Mouse (Mus musculus) megakaryocyte, embryonic 14.5 days (primary cell): Measurements from ENCODE around the gene 4833439L19Rik. TPM values are rescaled to one million over a fixed set of nuclear protein-coding genes. Genes with fewer than 3 reads are reported as not detected.
"Not testable (repeated sequence)": the region's sequence is repeated elsewhere in the genome, so short reads cannot be mapped to it uniquely, and the experiment has no call there.

Experiments
- H3K27me3 ChIP-seq: replicated peaks from 2 replicates; pipeline ENCODE3; 2012; ENCODE audit warnings: inconsistent platforms
- H3K36me3 ChIP-seq: replicated peaks from 2 replicates; pipeline ENCODE3; 2012; ENCODE audit warnings: low read length, inconsistent platforms, mixed read lengths
- H3K4me1 ChIP-seq: 2 replicates; pipeline ENCODE4 v1.6.1; 2012; ENCODE audit warnings: inconsistent platforms
- H3K4me3 ChIP-seq: replicated peaks from 2 replicates; pipeline ENCODE3; 2012; ENCODE audit warnings: moderate library complexity, mild to moderate bottlenecking, inconsistent platforms
- H3K9me3 ChIP-seq: 2 replicates; pipeline ENCODE4 v1.6.1; 2012; ENCODE audit warnings: inconsistent platforms
- FLI1 ChIP-seq: IDR thresholded peaks from 2 replicates; pipeline ENCODE4 v1.6.1; 2012; ENCODE audit warnings: low read length, inconsistent platforms, mixed read lengths
- GATA1 ChIP-seq: IDR thresholded peaks from 3 replicates; pipeline ENCODE4 v1.6.1; 2012; ENCODE audit warnings: mixed read lengths, low read length, inconsistent platforms, borderline replicate concordance
- polyA plus RNA-seq: library from polyadenylated mRNA; stranded (reverse); fragments of >175 nt; gene quantifications from 2 replicates; pipeline ENCODE4 v1.2.3, GENCODE M21; 2012; ENCODE audit warnings: low replicate concordance; ENCODE audit not compliant: insufficient read depth

The 4833439L19Rik gene
- 23.2 and 24.6 TPM in 2 replicates for polyA plus RNA-seq

- Histone ChIP-seq H3K36me3 (peaks cover 35% of the 10 kb centered on the region), H3K4me3 (peak within 1 kb of the TSS; percentile 91), H3K27me3 (no peaks in the 10 kb centered on the region), H3K9me3 (no peaks in the 10 kb centered on the region), H3K4me1 (peaks cover 91% of the 10 kb centered on the region)
- TF ChIP-seq FLI1 (no peak), GATA1 (no peak)
These were observed at the start of gene 4833439L19Rik for GRCm38 (mm10) chr13:54565201-54565581. Gene 4833439L19Rik, minus strand, starts transcription at chr13:54565435.

DNA sequence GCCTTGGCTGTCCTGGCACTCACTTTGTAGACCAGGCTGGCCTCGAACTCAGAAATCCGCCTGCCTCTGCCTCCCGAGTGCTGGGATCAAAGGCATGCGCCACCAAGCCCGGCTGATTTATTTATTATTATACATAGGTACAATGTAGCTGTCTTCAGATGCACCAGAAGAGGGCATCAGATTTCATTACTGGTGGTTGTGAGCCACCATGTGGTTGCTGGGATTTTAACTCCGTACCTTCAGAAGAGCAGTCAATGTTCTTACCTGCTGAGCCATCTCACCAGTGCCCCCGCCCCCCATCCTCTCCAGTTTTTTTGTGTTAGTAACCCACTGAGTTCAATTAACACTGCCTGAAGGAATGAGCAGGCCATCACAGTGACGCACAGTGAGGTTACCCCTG, 47.9 kb upstream of the 4833439L19Rik start:
- not testable (repeated sequence) for H3K27me3 ChIP-seq, H3K9me3 ChIP-seq, H3K4me3 ChIP-seq, H3K36me3 ChIP-seq
- peaks cover 35% of the 10 kb centered on the region for H3K4me1 ChIP-seq

DNA sequence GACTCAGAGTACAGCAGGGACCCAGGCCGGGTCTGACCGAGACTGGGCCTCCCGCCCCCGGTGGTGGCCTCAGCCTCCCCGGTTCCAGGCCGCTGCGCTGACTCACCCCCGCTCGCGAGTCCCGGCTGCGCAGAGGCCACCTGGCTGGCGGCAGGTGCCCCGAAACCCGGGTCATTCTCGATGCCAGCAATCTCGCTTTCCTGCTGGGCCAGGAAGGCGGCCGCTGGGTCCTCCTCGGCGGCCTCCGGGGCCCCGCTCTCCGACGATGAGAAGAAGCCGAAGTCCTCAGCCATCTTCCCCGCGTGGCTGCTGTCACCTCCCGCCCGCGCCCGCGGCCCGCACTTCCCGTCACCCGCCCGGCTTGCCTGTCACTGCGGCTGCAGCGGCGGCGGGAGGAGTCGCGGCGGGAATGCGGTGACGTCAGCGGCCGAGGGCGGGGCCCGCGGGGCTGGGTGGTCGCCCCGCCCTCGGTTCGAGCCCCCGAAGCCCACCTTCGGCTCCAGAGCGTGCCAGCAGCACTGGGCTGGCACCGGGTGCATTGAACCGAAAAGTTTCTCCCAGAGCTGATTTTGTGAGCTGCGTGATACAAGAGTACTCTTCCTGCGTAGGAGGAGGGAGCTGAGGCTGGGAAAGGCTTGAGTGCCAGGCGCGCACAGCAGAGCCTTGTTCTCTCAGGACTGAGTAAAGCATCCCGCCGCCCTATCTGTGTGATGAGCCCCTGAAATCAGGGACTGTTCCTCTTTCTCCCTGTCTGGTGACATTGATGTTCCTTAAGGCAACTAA, 45.9 kb upstream of the 4833439L19Rik start, which contains the start of gene Cltb:
Cltb (minus strand) TSS at position 373 of the 783 bp plus-strand sequence.
- Histone ChIP-seq H3K4me1 (peaks cover 32% of the 10 kb centered on the region), H3K27me3 (no peaks in the 10 kb centered on the region), H3K4me3 (peak within 1 kb of the TSS; percentile 94), H3K9me3 (no peaks in the 10 kb centered on the region), H3K36me3 (peaks cover 7% of the 10 kb centered on the region)
- TF ChIP-seq GATA1 (no peak), FLI1 (no peak)

DNA sequence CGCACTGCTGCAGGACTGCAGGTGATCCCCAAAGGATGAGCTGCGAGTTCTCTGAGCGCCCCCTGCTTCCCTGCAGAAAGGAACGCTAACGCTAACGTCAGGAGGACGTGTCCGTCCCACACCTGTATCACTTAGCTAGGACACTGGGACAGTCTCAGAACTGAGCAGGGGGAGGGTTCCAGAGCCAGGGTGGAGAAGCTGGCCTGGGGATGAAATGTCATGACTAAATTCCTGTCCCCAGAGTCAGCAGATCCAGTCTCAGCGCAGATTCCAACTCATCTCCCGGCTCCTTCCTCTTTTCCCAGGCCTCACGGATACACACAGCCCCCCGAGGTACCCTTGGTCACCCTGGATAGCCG, 45.4 kb upstream of the 4833439L19Rik start:
- Histone ChIP-seq H3K4me1 (peaks cover 35% of the 10 kb centered on the region), H3K4me3 (peak overlapping the region; percentile 94), H3K27me3 (no peaks in the 10 kb centered on the region), H3K9me3 (no peaks in the 10 kb centered on the region), H3K36me3 (peaks cover 13% of the 10 kb centered on the region)
- TF ChIP-seq GATA1 = no peak
- TF ChIP-seq FLI1 = no peak

DNA sequence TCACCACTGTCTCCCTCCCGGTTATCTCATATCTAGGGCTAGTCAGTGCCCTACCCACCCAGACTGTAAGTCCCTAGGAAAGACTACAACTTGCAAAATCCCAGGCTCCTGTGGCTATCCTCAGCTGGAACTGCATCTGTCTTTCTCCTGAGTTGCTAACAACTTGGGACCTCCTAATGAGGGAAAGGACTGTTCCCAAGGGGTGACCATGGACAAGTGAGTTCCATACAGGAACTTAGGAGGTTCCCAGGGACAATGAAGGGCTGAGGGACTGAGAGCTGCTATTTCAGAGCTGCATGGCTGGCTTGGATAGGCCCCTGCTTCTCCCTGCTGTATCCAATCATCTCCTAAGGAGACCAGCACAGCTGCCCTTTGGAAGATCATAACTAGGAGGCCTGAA, 44.1 kb upstream of the 4833439L19Rik start:
- TF ChIP-seq GATA1 (no peak), FLI1 (no peak)
- H3K36me3 ChIP-seq = peaks cover 23% of the 10 kb centered on the region
- H3K9me3 ChIP-seq = no peaks in the 10 kb centered on the region
- no peak overlapping the region for H3K4me3 ChIP-seq
- H3K4me1 ChIP-seq = peaks cover 40% of the 10 kb centered on the region
- H3K27me3 ChIP-seq = no peaks in the 10 kb centered on the region

DNA sequence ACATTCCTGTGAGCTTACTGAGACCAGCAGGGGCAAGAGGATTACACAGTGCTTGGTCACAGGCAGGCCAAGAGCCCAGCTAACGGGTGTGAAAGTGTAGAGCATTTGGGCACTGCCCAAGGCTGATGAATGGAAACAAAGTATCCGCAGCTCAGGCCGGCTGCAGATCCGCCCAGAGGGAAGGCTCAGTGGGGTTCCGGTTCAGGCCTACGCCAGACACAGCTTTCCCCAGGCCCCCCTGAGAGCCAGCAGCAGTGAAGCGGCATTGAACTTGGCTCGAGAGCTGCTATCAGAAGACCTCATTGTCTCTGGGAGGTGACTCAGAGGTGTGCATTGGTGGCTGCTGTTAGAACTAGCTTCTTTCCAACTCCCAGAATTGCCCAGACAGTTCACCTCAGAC, 43.4 kb upstream of the 4833439L19Rik start:
- TF ChIP-seq GATA1 (no peak), FLI1 (no peak)
- Histone ChIP-seq H3K4me1 (peaks cover 40% of the 10 kb centered on the region), H3K36me3 (peaks cover 28% of the 10 kb centered on the region), H3K27me3 (no peaks in the 10 kb centered on the region), H3K4me3 (no peak overlapping the region), H3K9me3 (no peaks in the 10 kb centered on the region)

DNA sequence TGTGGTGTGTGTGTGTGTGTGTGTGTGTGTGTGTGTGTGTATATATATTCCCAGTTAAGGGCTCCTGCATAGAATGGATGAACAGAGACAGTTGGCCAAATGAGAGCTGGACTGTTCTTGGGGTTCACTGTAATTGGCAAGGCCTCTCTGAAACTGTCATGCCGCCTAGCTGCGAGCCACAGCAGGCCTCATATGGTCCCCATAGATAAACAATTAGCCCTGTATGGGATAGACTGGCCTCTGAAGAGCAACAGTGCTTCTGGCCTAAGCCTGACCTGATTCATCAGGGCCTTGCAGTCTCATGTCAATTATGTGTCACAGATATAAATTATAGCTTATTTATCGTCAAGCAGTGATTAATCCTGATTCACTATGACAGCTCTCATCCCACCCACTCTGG, 42.8 kb upstream of the 4833439L19Rik start:
- H3K36me3 ChIP-seq = peaks cover 34% of the 10 kb centered on the region
- TF ChIP-seq FLI1 (no peak), GATA1 (no peak)
- H3K9me3 ChIP-seq = no peaks in the 10 kb centered on the region
- peaks cover 44% of the 10 kb centered on the region for H3K4me1 ChIP-seq
- no peak overlapping the region for H3K4me3 ChIP-seq
- no peaks in the 10 kb centered on the region for H3K27me3 ChIP-seq

GRCm38 (mm10) chr13:54607204-54607603, 42.0 kb upstream of the 4833439L19Rik start:
- Histone ChIP-seq H3K9me3 (no peaks in the 10 kb centered on the region), H3K27me3 (no peaks in the 10 kb centered on the region), H3K4me1 (peaks cover 44% of the 10 kb centered on the region), H3K4me3 (no peak overlapping the region), H3K36me3 (peaks cover 35% of the 10 kb centered on the region)
- TF ChIP-seq FLI1 (no peak), GATA1 (no peak)

GRCm38 (mm10) chr13:54605426-54605825, 40.2 kb upstream of the 4833439L19Rik start:
- no peak for TF ChIP-seq FLI1
- TF ChIP-seq GATA1 = no peak
- H3K36me3 ChIP-seq = peaks cover 45% of the 10 kb centered on the region
- no peak overlapping the region for H3K4me3 ChIP-seq
- H3K27me3 ChIP-seq = no peaks in the 10 kb centered on the region
- peaks cover 32% of the 10 kb centered on the region for H3K4me1 ChIP-seq
- no peaks in the 10 kb centered on the region for H3K9me3 ChIP-seq

- Histone ChIP-seq H3K4me3 (no peak overlapping the region), H3K9me3 (no peaks in the 10 kb centered on the region), H3K36me3 (peaks cover 52% of the 10 kb centered on the region), H3K27me3 (no peaks in the 10 kb centered on the region), H3K4me1 (peaks cover 25% of the 10 kb centered on the region)
- TF ChIP-seq GATA1 = no peak
These were observed 39.0 kb upstream of the 4833439L19Rik start for GRCm38 (mm10) chr13:54604221-54604620.

- Histone ChIP-seq H3K36me3 (peaks cover 59% of the 10 kb centered on the region), H3K27me3 (no peaks in the 10 kb centered on the region), H3K4me1 (peaks cover 18% of the 10 kb centered on the region), H3K9me3 (no peaks in the 10 kb centered on the region), H3K4me3 (no peak overlapping the region)
- no peak for TF ChIP-seq FLI1
- no peak for TF ChIP-seq GATA1
These were observed 38.3 kb upstream of the 4833439L19Rik start for GRCm38 (mm10) chr13:54603501-54603900.
